In the genomic region with DNA sequence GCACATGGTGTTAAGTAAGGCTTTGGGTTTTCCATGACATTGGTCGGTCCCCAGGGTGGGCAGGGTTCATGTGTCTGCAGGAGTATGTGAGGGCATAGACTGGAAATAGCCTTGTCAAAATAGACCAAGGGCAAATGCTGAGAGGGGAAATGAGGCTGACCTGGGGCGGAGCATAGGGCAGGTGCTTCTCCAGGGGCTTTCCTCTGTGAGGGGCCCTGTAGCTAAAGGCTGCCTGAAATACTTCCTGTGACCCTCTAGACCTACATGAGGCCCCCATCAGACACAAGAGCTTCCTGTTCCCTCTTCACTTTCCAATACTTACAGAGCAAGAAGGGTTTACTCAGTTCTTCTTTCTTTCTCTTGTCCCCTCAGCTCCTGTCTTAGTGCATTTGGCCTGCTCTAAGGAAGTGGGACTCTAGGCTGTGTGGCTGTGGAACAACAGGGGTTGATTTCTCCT, we compare ENCODE assay signal across 15 mouse cellular contexts.
DNase-seq lines count a peak whose midpoint lies in the region; ATAC-seq and TF ChIP-seq lines count a peak whose summit lies in the region.
"Had no signal": no experiment of that assay in that cellular context is flagged by ENCODE, and none has a peak within 500 bp of the region (broad histone marks: within the 10 kb centered on the region; RNA-seq: fewer than 3 reads in every experiment).

No protein-coding gene starts in this region.

- peak overlapping the region; percentile 73 for H3K4me2 ChIP-seq in CH12.LX (ENCODE audit: insufficient read depth, low read depth, poor library complexity, severe bottlenecking)
- H3K4me2 ChIP-seq: hindbrain, embryonic 15.5 days; limb, embryonic 13.5 days had no signal

- no peak for TF ChIP-seq CTCF in CH12.LX (conservative IDR thresholded peaks at IDR 0.05 in 1 of 2, IDR thresholded peaks at IDR 0.05 in 1 of 2; ENCODE audit: low read depth in 2 of 2, low read length in 2 of 2)

- H3K9ac ChIP-seq in CH12.LX (ENCODE audit: insufficient read depth, low read depth), result peak overlapping the region; percentile 39
- H3K9ac ChIP-seq: hindbrain, embryonic 15.5 days; limb, embryonic 13.5 days had no signal

- peaks cover 58 to 94% of the 10 kb centered on the region in 2 experiments for H3K4me1 ChIP-seq in CH12.LX (ENCODE audit: control insufficient read depth in 1 of 2, insufficient read depth in 2 of 2)
- H3K4me1 ChIP-seq: hindbrain, embryonic 15.5 days had no signal

- in situ Hi-C loops in CH12.LX (cut with MboI; ENCODE audit: low pct_ligation_motif_present, low pct_unique_long_range_greater_than_20kb, low sequenced_read_pairs), result no loop called here

- peak; percentile 14 for TF ChIP-seq RAD21 in CH12.LX (IDR thresholded peaks at IDR 0.05; ENCODE audit: low read depth, low read length)

- H3K9me3 ChIP-seq in CH12.LX (replicated peaks; ENCODE audit: low read length), result no peaks in the 10 kb centered on the region
- H3K9me3 ChIP-seq: hindbrain, embryonic 15.5 days; limb, embryonic 13.5 days had no signal

- peak; percentile 66 for TF ChIP-seq POLR2A in CH12.LX (IDR thresholded peaks at IDR 0.05; ENCODE audit: low read depth, low read length)

- TF ChIP-seq EP300 in CH12.LX (IDR thresholded peaks at IDR 0.05; ENCODE audit: low read length), result peak; percentile 99

- H3K27me3 ChIP-seq in CH12.LX (replicated peaks), result no peaks in the 10 kb centered on the region
- H3K27me3 ChIP-seq: hindbrain, embryonic 15.5 days had no signal

- peaks cover 42 to 82% of the 10 kb centered on the region in 2 experiments for H3K36me3 ChIP-seq in CH12.LX (replicated peaks in 1 of 2; ENCODE audit: control insufficient read depth in 1 of 2, insufficient read depth in 1 of 2, low read length in 1 of 2)
- H3K36me3 ChIP-seq: hindbrain, embryonic 15.5 days; limb, embryonic 13.5 days had no signal

- H3K27ac ChIP-seq in CH12.LX (ENCODE audit: insufficient read depth, low read depth), result peak overlapping the region; percentile 99
- H3K27ac ChIP-seq: heart, adult 2 months; hindbrain, embryonic 15.5 days; limb, embryonic 13.5 days had no signal

- peak; percentile 53 for ATAC-seq in megakaryocyte, adult 5-6 weeks (ENCODE audit: poor library complexity, severe bottlenecking)

- H3K4me3 ChIP-seq in CH12.LX (replicated peaks in 1 of 3; ENCODE audit: low read depth in 2 of 3, low read length in 2 of 3, poor library complexity in 1 of 3), result peak overlapping the region in 2 of 3 experiments; percentile 1 to 32
- H3K4me3 ChIP-seq: heart, adult 2 months; hindbrain, embryonic 15.5 days; limb, embryonic 13.5 days had no signal

- peaks cover 70% of the 10 kb centered on the region for H3K79me2 ChIP-seq in CH12.LX (replicated peaks; ENCODE audit: control insufficient read depth, extremely low read depth, insufficient read depth, poor library complexity, severe bottlenecking)

- dilution Hi-C loops in CH12.LX (cut with MboI; ENCODE audit: extremely low pct_ligation_motif_present, extremely low pct_unique_long_range_greater_than_20kb, low sequenced_read_pairs), result no loop called here

- intact Hi-C loops in heart, postnatal 25 days (cut with DNase I), result no loop called here

- peak; percentile 91 for DNase-seq in heart, adult 11 months
- no peak for DNase-seq in heart, postnatal 25 days (ENCODE audit: low spot score)
- peak; percentile 100 for DNase-seq in CH12.LX (ENCODE audit: extremely low read depth)
- peak; percentile 73 for DNase-seq in thymus, postnatal 0 days (ENCODE audit: low spot score)
- DNase-seq in retina, embryonic 14.5 days (ENCODE audit: low spot score), result no peak
- no peak for DNase-seq in urinary bladder, postnatal 36 days (ENCODE audit: low spot score in 2 of 2)
- DNase-seq in right cerebral cortex, adult 18-20 months, result no peak
- DNase-seq: adrenal gland, adult 2 months; cerebellum, adult 11 months; heart, adult 2 months; kidney, postnatal 25 days; lung, postnatal 10 days had no signal

TF ChIP-seq in CH12.LX, 34 proteins besides CTCF, POLR2A, EP300 and RAD21:
- peak; percentile 86 for TF ChIP-seq ELF1 (IDR thresholded peaks at IDR 0.05; ENCODE audit: low read depth, low read length)
- TF ChIP-seq IRF4 (IDR thresholded peaks at IDR 0.05; ENCODE audit: low read depth, low read length), result peak; percentile 93
- TF ChIP-seq ZNF384 (IDR thresholded peaks at IDR 0.05; ENCODE audit: low read depth, low read length), result no peak; the same call in 1 of the 2 replicates
- TF ChIP-seq TBP (conservative IDR thresholded peaks at IDR 0.05; ENCODE audit: low read depth, low read length), result peak; percentile 85
- peak; percentile 88 for TF ChIP-seq JUN (IDR thresholded peaks at IDR 0.05; ENCODE audit: insufficient read depth, low read depth, low read length)
- TF ChIP-seq MYC (IDR thresholded peaks at IDR 0.05; ENCODE audit: low read depth, low read length), result peak; percentile 95; the same call in 1 of the 2 replicates
- TF ChIP-seq JUND (conservative IDR thresholded peaks at IDR 0.05; ENCODE audit: low read depth, low read length), result peak; percentile 82
- no peak for TF ChIP-seq USF2 (conservative IDR thresholded peaks at IDR 0.05; ENCODE audit: low read depth, low read length)
- TF ChIP-seq CHD1 (IDR thresholded peaks at IDR 0.05; ENCODE audit: low read depth, low read length), result no peak
- TF ChIP-seq MXI1 (IDR thresholded peaks at IDR 0.05; ENCODE audit: low read depth, low read length), result no peak; the same call in 1 of the 2 replicates
- TF ChIP-seq USF1 (IDR thresholded peaks at IDR 0.05; ENCODE audit: low read depth, low read length), result no peak
- 0 out of 2 replicates have a peak, but pooled peaks have one; percentile 62 for TF ChIP-seq KAT2A (IDR thresholded peaks at IDR 0.05; ENCODE audit: insufficient replicate concordance, low read length)
- no peak for TF ChIP-seq UBTF (IDR thresholded peaks at IDR 0.05; ENCODE audit: low read depth, low read length)
- peak; percentile 90 for TF ChIP-seq CHD2 (IDR thresholded peaks at IDR 0.05; ENCODE audit: low read length)
- TF ChIP-seq TCF12 (IDR thresholded peaks at IDR 0.05; ENCODE audit: low read depth, low read length), result peak; percentile 99
- peak; percentile 93; the same call in 1 of the 2 replicates for TF ChIP-seq SIN3A (IDR thresholded peaks at IDR 0.05; ENCODE audit: low read length)
- peak; percentile 94 for TF ChIP-seq MAZ (IDR thresholded peaks at IDR 0.05; ENCODE audit: low read depth, low read length)
- TF ChIP-seq NRF1 (IDR thresholded peaks at IDR 0.05; ENCODE audit: low read depth, low read length), result no peak
- TF ChIP-seq NELFE (IDR thresholded peaks at IDR 0.05; ENCODE audit: low read depth, low read length), result 0 out of 2 replicates have a peak, but pooled peaks have one; percentile 37
- TF ChIP-seq HCFC1 (IDR thresholded peaks at IDR 0.05; ENCODE audit: low read depth, low read length), result peak; percentile 35
- no peak for TF ChIP-seq PAX5 (IDR thresholded peaks at IDR 0.05; ENCODE audit: low read length)
- TF ChIP-seq ETS1 (conservative IDR thresholded peaks at IDR 0.05; ENCODE audit: low read depth, low read length), result peak; percentile 99
- TF ChIP-seq MAFK (IDR thresholded peaks at IDR 0.05; ENCODE audit: insufficient replicate concordance, low read length), result peak; percentile 74; the same call in 1 of the 2 replicates
- no peak for TF ChIP-seq ZC3H11A (IDR thresholded peaks at IDR 0.05; ENCODE audit: low read depth, low read length)
- no peak for TF ChIP-seq POLR2AphosphoS2 (IDR thresholded peaks at IDR 0.05; ENCODE audit: low read depth, low read length)
- peak; percentile 32 for TF ChIP-seq RCOR1 (conservative IDR thresholded peaks at IDR 0.05; ENCODE audit: low read depth, low read length)
- TF ChIP-seq MEF2A (IDR thresholded peaks at IDR 0.05; ENCODE audit: borderline replicate concordance, low read depth, low read length), result peak; percentile 100
- peak; percentile 95 for TF ChIP-seq BHLHE40 (IDR thresholded peaks at IDR 0.05; ENCODE audit: low read depth, low read length)
- TF ChIP-seq E2F4 (IDR thresholded peaks at IDR 0.05; ENCODE audit: insufficient replicate concordance, low read depth, low read length), result peak; percentile 52; the same call in 1 of the 2 replicates
- TF ChIP-seq GABPA (IDR thresholded peaks at IDR 0.05; ENCODE audit: insufficient replicate concordance, low read depth, low read length), result no peak; the same call in 1 of the 2 replicates
- TF ChIP-seq MAX (IDR thresholded peaks at IDR 0.05; ENCODE audit: low read length), result peak; percentile 95
- no peak for TF ChIP-seq ZKSCAN1 (IDR thresholded peaks at IDR 0.05; ENCODE audit: borderline replicate concordance, low read depth, low read length)
- peak; percentile 37; the same call in 1 of the 2 replicates for TF ChIP-seq SMC3 (IDR thresholded peaks at IDR 0.05; ENCODE audit: low read depth, low read length)
- TF ChIP-seq ZMIZ1 (IDR thresholded peaks at IDR 0.05; ENCODE audit: low read depth, low read length), result peak; percentile 71

Comparison
In these comparisons a context has a peak if more than half of its experiments do, and no peak if none do; other contexts are left out.
1. DNase-seq: peak in heart, adult 11 months (single experiment), CH12.LX (single experiment) and thymus, postnatal 0 days (single experiment); none in heart, postnatal 25 days (single experiment), retina, embryonic 14.5 days (single experiment), urinary bladder, postnatal 36 days (0 of 2) and right cerebral cortex, adult 18-20 months (single experiment).